10 mouse cellular contexts compared by ENCODE assay signal in the genomic region with DNA sequence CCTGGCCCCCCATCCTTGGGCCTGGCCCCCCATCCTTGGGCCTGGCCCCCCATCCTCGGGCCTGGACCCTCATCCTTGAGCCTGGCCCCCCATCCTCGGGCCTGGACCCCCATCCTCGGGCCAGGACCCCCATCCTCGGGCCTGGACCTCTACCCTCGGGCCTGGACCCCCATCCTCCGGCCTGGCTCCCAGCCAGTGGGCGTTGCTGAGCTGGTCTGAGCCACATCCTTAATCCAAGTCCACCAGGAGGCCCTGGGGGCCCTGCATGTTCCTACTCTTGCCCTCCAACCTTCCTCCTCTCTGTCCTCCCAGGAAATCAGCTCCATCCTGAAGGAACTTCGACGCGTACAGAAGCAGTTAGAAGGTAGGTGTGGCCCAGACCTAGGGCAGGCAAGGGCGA. TPM values are rescaled to one million over a fixed set of nuclear protein-coding genes. Genes with fewer than 3 reads are reported as not detected.
A peak's percentile ranks its signal among the peaks of the same experiment; 100 is the strongest.
DNase-seq lines count a peak whose midpoint lies in the region; ATAC-seq lines count a peak whose summit lies in the region.
"Had no signal": no experiment of that assay in that cellular context is flagged by ENCODE, and none has a peak within 500 bp of the region (broad histone marks: within the 10 kb centered on the region; RNA-seq: fewer than 3 reads in every experiment).

No protein-coding gene starts in this region.

- no peak for ATAC-seq in heart, embryonic 15.5 days (replicated peaks; ENCODE audit: insufficient number of reproducible peaks, insufficient read depth, low FRiP score, low read depth)
- ATAC-seq in neural tube, embryonic 13.5 days (ENCODE audit: low read depth), result no peak
- ATAC-seq in neural tube, embryonic 14.5 days (ENCODE audit: low read depth), result no peak

- H3K4me3 ChIP-seq in heart, embryonic 15.5 days, result no peak overlapping the region
- H3K4me3 ChIP-seq in neural tube, embryonic 13.5 days, result no peak overlapping the region
- H3K4me3 ChIP-seq in neural tube, embryonic 14.5 days (ENCODE audit: low read depth, low read length), result no peak overlapping the region

- peak; percentile 47 for DNase-seq in cerebellum, adult 11-12 months
- no peak for DNase-seq in cerebellum, adult 8-10 months
- DNase-seq in heart, postnatal 10 days, result no peak
- DNase-seq in neural tube, embryonic 10.5 days (ENCODE audit: extremely low spot score, low spot score), result no peak
- no peak for DNase-seq in embryo, embryonic 11 days
- DNase-seq: heart, adult 18-20 months; lung, postnatal 10 days had no signal

- peaks cover 5% of the 10 kb centered on the region; the same call in 1 of the 2 replicates for H3K36me3 ChIP-seq in heart, embryonic 15.5 days
- peaks cover 53% of the 10 kb centered on the region for H3K36me3 ChIP-seq in neural tube, embryonic 13.5 days
- peaks cover 28% of the 10 kb centered on the region for H3K36me3 ChIP-seq in neural tube, embryonic 14.5 days (ENCODE audit: control insufficient read depth, insufficient read depth, low read length)

- intact Hi-C loops in heart, postnatal 10 days (cut with DNase I), result no loop called here

- 0 out of 2 replicates have a peak overlapping the region, but pooled peaks have one; percentile 0 for H3K9ac ChIP-seq in heart, embryonic 15.5 days
- peak overlapping the region; percentile 55 for H3K9ac ChIP-seq in neural tube, embryonic 13.5 days
- peak overlapping the region; percentile 16; the same call in 1 of the 2 replicates for H3K9ac ChIP-seq in neural tube, embryonic 14.5 days (replicated peaks; ENCODE audit: low read depth, low read length)

- H3K27ac ChIP-seq in heart, embryonic 15.5 days, result no peak overlapping the region
- H3K27ac ChIP-seq in neural tube, embryonic 13.5 days (replicated peaks), result no peak overlapping the region
- no peak overlapping the region for H3K27ac ChIP-seq in neural tube, embryonic 14.5 days (ENCODE audit: low read depth, low read length)

- H3K27me3 ChIP-seq in heart, embryonic 15.5 days, result no peaks in the 10 kb centered on the region
- H3K27me3 ChIP-seq in neural tube, embryonic 13.5 days, result no peaks in the 10 kb centered on the region
- no peaks in the 10 kb centered on the region for H3K27me3 ChIP-seq in neural tube, embryonic 14.5 days (ENCODE audit: control insufficient read depth, insufficient read depth, low read length)

- H3K4me1 ChIP-seq in heart, embryonic 15.5 days (replicated peaks), result peaks cover 34% of the 10 kb centered on the region
- peaks cover 24% of the 10 kb centered on the region for H3K4me1 ChIP-seq in neural tube, embryonic 13.5 days (replicated peaks)
- H3K4me1 ChIP-seq in neural tube, embryonic 14.5 days (ENCODE audit: control insufficient read depth, insufficient read depth, low read length), result peaks cover 8% of the 10 kb centered on the region

- WGBS in heart, embryonic 15.5 days, result 82% methylated on average over 11 of the region's 11 CpGs
- WGBS in neural tube, embryonic 13.5 days, result 88% methylated on average over 11 of the region's 11 CpGs
- WGBS in neural tube, embryonic 14.5 days, result 86% methylated on average over 10 of the region's 11 CpGs

- H3K9me3 ChIP-seq in heart, embryonic 15.5 days (replicated peaks), result no peaks in the 10 kb centered on the region
- no peaks in the 10 kb centered on the region for H3K9me3 ChIP-seq in neural tube, embryonic 13.5 days
- H3K9me3 ChIP-seq in neural tube, embryonic 14.5 days (ENCODE audit: control insufficient read depth, low read length), result no peaks in the 10 kb centered on the region

- no peak overlapping the region for H3K4me2 ChIP-seq in heart, embryonic 15.5 days
- no peak overlapping the region for H3K4me2 ChIP-seq in neural tube, embryonic 13.5 days
- no peak overlapping the region for H3K4me2 ChIP-seq in neural tube, embryonic 14.5 days (ENCODE audit: low read depth, low read length)

RNA-seq across cellular contexts. Expression of gene Pld4, which starts 16.2 kb away (rescaled TPM):
- 7.2 and 34.0 TPM in 2 replicates for polyA plus RNA-seq in heart, embryonic 15.5 days (2015; fragmentation: Nextera tagmentation; extraction: Ambion mirVana)
- total RNA-seq in heart, postnatal 10 days (2021), result 1 to 10 TPM; 5.7 to 5.8 TPM
- 6.7 and 8.6 TPM in 2 replicates for polyA plus RNA-seq in neural tube, embryonic 13.5 days (2015; fragmentation: Nextera tagmentation; extraction: Ambion mirVana)
- 4.5 and 6.9 TPM in 2 replicates for polyA plus RNA-seq in neural tube, embryonic 14.5 days (2014; fragmentation: Nextera tagmentation; extraction: Ambion mirVana)

RNA-seq across cellular contexts. Expression of gene Cep170b, which starts 24.0 kb away (rescaled TPM):
- polyA plus RNA-seq in heart, embryonic 15.5 days (2015; fragmentation: Nextera tagmentation; extraction: Ambion mirVana), result 4.8 and 7.9 TPM in 2 replicates
- total RNA-seq in heart, postnatal 10 days (2021), result 10 to 100 TPM; 11.3 to 11.9 TPM
- polyA plus RNA-seq in neural tube, embryonic 13.5 days (2015; fragmentation: Nextera tagmentation; extraction: Ambion mirVana), result 23.7 and 26.9 TPM in 2 replicates
- 33.2 and 36.1 TPM in 2 replicates for polyA plus RNA-seq in neural tube, embryonic 14.5 days (2014; fragmentation: Nextera tagmentation; extraction: Ambion mirVana)

RNA-seq across cellular contexts. Expression of gene Ahnak2, which starts 58.2 kb away (rescaled TPM):
- 2.1 and 2.4 TPM in 2 replicates for polyA plus RNA-seq in heart, embryonic 15.5 days (2015; fragmentation: Nextera tagmentation; extraction: Ambion mirVana)
- total RNA-seq in heart, postnatal 10 days (2021), result 10 to 100 TPM; 13.6 to 17.4 TPM
- polyA plus RNA-seq in neural tube, embryonic 13.5 days (2015; fragmentation: Nextera tagmentation; extraction: Ambion mirVana), result 2.8 and 2.9 TPM in 2 replicates
- polyA plus RNA-seq in neural tube, embryonic 14.5 days (2014; fragmentation: Nextera tagmentation; extraction: Ambion mirVana), result 3.1 and 4.9 TPM in 2 replicates

Comparison
In these comparisons a context has a peak if more than half of its experiments do, and no peak if none do; other contexts are left out.
1. H3K9ac ChIP-seq: peak in every context shown above with its lines; median percentile 55 in neural tube, embryonic 13.5 days; 16 in neural tube, embryonic 14.5 days; 0 in heart, embryonic 15.5 days.